Mouse (Mus musculus) adrenal gland, postnatal 14 days (tissue): ENCODE measurements around the gene Tmem60. TPM values are rescaled to one million over a fixed set of nuclear protein-coding genes. Genes with fewer than 3 reads are reported as not detected.
A peak's percentile ranks its signal among the peaks of the same experiment; 100 is the strongest.

Experiments used
- DNase-seq: peaks from one replicate; pipeline ENCODE4 v3.0.0; 2021; ENCODE audit warnings: mixed read lengths
- long read RNA-seq, 2 experiments: library from polyadenylated mRNA; stranded (forward); transcript quantifications; one replicate each; pipeline ENCODE4 v2.0.0; 2021
- total RNA-seq: library from RNA; stranded (reverse); gene quantifications from 2 replicates; pipeline ENCODE4 v1.2.3, GENCODE M21; 2021

The Tmem60 gene
- 22.7 and 23.0 TPM in 2 replicates for total RNA-seq
- long read RNA-seq, experiment 1, transcript Tmem60-201 (2 exons, 1,147 nt), result major isoform, 34 of 35 reads
- long read RNA-seq, experiment 1, partial matches to known transcripts, result 0 of 35 reads
- long read RNA-seq, experiment 1, other reads (novel, unspliced or antisense), result 1 of 35 reads
- long read RNA-seq, experiment 2, transcript Tmem60-201 (2 exons, 1,147 nt), result major isoform, 26 of 26 reads
- long read RNA-seq, experiment 2, partial matches to known transcripts, result 0 of 26 reads
- long read RNA-seq, experiment 2, other reads (novel, unspliced or antisense), result 0 of 26 reads

- DNase-seq, result peak; percentile 100
Measured at GRCm38 (mm10) chr5:20881915-20882800, at the start of gene Tmem60, which contains the start of gene Phtf2. Gene Tmem60 (plus strand): TSS chr5:20882191. Gene Phtf2 (minus strand): TSS chr5:20882124.

- DNase-seq, result no peak
Measured at GRCm38 (mm10) chr5:20834399-20834798, 47.6 kb upstream of the Tmem60 start.

GRCm38 (mm10) chr5:20837082-20837481 lies 44.9 kb upstream of the Tmem60 start:
- DNase-seq, result no peak

GRCm38 (mm10) chr5:20843405-20843804 lies 38.6 kb upstream of the Tmem60 start:
- DNase-seq, result no peak

- DNase-seq, result no peak
Measured at GRCm38 (mm10) chr5:20843816-20844215, 38.2 kb upstream of the Tmem60 start.

- DNase-seq, result no peak
Measured at GRCm38 (mm10) chr5:20847010-20847409, 35.0 kb upstream of the Tmem60 start.

GRCm38 (mm10) chr5:20855066-20855465 lies 26.9 kb upstream of the Tmem60 start:
- DNase-seq, result no peak

GRCm38 (mm10) chr5:20858404-20858803 lies 23.6 kb upstream of the Tmem60 start:
- DNase-seq, result no peak

- no peak for DNase-seq
Measured at GRCm38 (mm10) chr5:20860565-20860964, 21.4 kb upstream of the Tmem60 start.

GRCm38 (mm10) chr5:20861901-20862300 lies 20.1 kb upstream of the Tmem60 start:
- DNase-seq, result no peak

- DNase-seq, result no peak
Measured at GRCm38 (mm10) chr5:20864216-20864969, 17.6 kb upstream of the Tmem60 start.

GRCm38 (mm10) chr5:20865193-20865755 lies 16.7 kb upstream of the Tmem60 start:
- DNase-seq, result no peak

GRCm38 (mm10) chr5:20873146-20873545 lies 8.8 kb upstream of the Tmem60 start:
- DNase-seq, result no peak

- no peak for DNase-seq
Measured at GRCm38 (mm10) chr5:20876934-20877426, 5.0 kb upstream of the Tmem60 start.

GRCm38 (mm10) chr5:20880386-20880785 lies 1.6 kb upstream of the Tmem60 start:
- no peak for DNase-seq

GRCm38 (mm10) chr5:20880797-20881775 lies 905 bp upstream of the Tmem60 start:
- peak; percentile 71 for DNase-seq

GRCm38 (mm10) chr5:20884036-20884620 lies 2.1 kb downstream of the Tmem60 start:
- DNase-seq, result no peak

GRCm38 (mm10) chr5:20897446-20898167 lies 15.6 kb downstream of the Tmem60 start:
- no peak for DNase-seq

- no peak for DNase-seq
Measured at GRCm38 (mm10) chr5:20904647-20905046, 22.7 kb downstream of the Tmem60 start.

- DNase-seq, result no peak
Measured at GRCm38 (mm10) chr5:20905437-20905836, 23.4 kb downstream of the Tmem60 start.
